Mouse (Mus musculus): ENCODE data around the gene Tnk2. TPM values are rescaled to one million over a fixed set of nuclear protein-coding genes. Genes with fewer than 3 reads are reported as not detected.

Gene Tnk2
- polyA plus RNA-seq, 1 experiment from 2014 or later = 14.6 TPM

Other genes with a start within 250 kb of the Tnk2 start
- gene Tm4sf19, start 243.4 kb upstream of the Tnk2 start, polyA plus RNA-seq (2015; fragmentation: Nextera tagmentation; extraction: Ambion mirVana) = not detected in 2 replicates
- 34.5 and 37.5 TPM in 2 replicates for gene Tctex1d2, start 224.2 kb upstream of the Tnk2 start, polyA plus RNA-seq (2015; fragmentation: Nextera tagmentation; extraction: Ambion mirVana)
- 44.1 and 48.1 TPM in 2 replicates for gene Pcyt1a, start 213.0 kb upstream of the Tnk2 start, polyA plus RNA-seq (2015; fragmentation: Nextera tagmentation; extraction: Ambion mirVana)
- gene Slc51a, start 156.0 kb upstream of the Tnk2 start, polyA plus RNA-seq (2015; fragmentation: Nextera tagmentation; extraction: Ambion mirVana) = 0.25 and 0.49 TPM in 2 replicates
- gene Zdhhc19, start 147.6 kb upstream of the Tnk2 start, polyA plus RNA-seq (2015; fragmentation: Nextera tagmentation; extraction: Ambion mirVana) = not detected in 2 replicates
- 32.0 and 42.1 TPM in 2 replicates for gene Tfrc, start 35.0 kb upstream of the Tnk2 start, polyA plus RNA-seq (2015; fragmentation: Nextera tagmentation; extraction: Ambion mirVana)
- gene Muc4, start 92.0 kb downstream of the Tnk2 start, polyA plus RNA-seq (2015; fragmentation: Nextera tagmentation; extraction: Ambion mirVana) = 0.04 TPM in 1 of 2 replicates, not detected in the other
- not detected in 2 replicates for gene Muc20, start 153.6 kb downstream of the Tnk2 start, polyA plus RNA-seq (2015; fragmentation: Nextera tagmentation; extraction: Ambion mirVana)
- gene Smbd1, start 166.6 kb downstream of the Tnk2 start, polyA plus RNA-seq (2015; fragmentation: Nextera tagmentation; extraction: Ambion mirVana) = not detected in 2 replicates
- 103 and 119 TPM in 2 replicates for gene Fyttd1, start 233.6 kb downstream of the Tnk2 start, polyA plus RNA-seq (2015; fragmentation: Nextera tagmentation; extraction: Ambion mirVana)
- 22.3 and 25.0 TPM in 2 replicates for gene Rubcn, start 233.9 kb downstream of the Tnk2 start, polyA plus RNA-seq (2015; fragmentation: Nextera tagmentation; extraction: Ambion mirVana)